11 mouse cellular contexts compared by ENCODE assay signal in the genomic region with DNA sequence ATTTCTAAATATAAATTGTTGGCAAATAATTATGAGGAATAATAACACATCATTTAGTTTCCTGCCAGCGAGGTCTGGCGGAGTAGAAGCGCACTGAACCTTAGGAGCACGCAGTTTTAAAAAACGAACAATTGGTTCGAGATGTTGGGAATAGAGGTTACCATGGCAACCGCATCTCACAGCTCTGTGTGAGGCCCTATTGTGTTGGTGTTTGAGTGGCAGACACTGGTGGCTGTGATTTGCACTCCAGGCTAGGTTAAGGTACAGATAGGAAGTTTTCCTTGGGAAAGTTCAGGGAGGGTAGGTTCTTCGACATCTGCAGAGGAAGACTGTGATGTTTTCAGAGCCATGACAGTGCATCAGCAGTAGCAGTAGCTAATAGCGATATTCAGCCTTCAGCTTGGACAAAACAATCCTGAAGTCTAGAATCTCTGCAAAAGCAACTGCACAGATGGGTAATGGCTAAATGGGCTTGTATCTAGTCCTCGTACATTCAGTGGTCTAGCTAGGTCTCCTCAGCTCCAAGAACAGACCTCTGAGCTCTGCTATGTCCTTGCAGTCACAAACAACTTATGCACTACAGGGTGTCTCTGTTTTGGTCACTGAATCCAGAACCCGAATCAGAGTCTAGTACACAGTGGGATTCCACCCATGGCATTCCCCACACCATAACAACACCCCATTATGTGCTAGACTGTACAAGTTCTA. TPM values are rescaled to one million over a fixed set of nuclear protein-coding genes. Genes with fewer than 3 reads are reported as not detected.
DNase-seq lines count a peak whose midpoint lies in the region; ATAC-seq and TF ChIP-seq lines count a peak whose summit lies in the region.
"Had no signal": no experiment of that assay in that cellular context is flagged by ENCODE, and none has a peak within 500 bp of the region (broad histone marks: within the 10 kb centered on the region; RNA-seq: fewer than 3 reads in every experiment).

No protein-coding gene starts in this region.

- H3K27me3 ChIP-seq in forebrain, postnatal 0 days (ENCODE audit: insufficient read depth, low read length): no peaks in the 10 kb centered on the region
- peaks cover 20% of the 10 kb centered on the region for H3K27me3 ChIP-seq in midbrain, embryonic 12.5 days
- H3K27me3 ChIP-seq: megakaryocyte, embryonic 14.5 days had no signal

- TF ChIP-seq CTCF in forebrain, postnatal 0 days (IDR thresholded peaks at IDR 0.05; ENCODE audit: low read depth): no peak

- ATAC-seq in forebrain, postnatal 0 days: peak; percentile 96
- peak; percentile 94 for ATAC-seq in midbrain, embryonic 12.5 days (ENCODE audit: low FRiP score, low read depth)

- WGBS in forebrain, postnatal 0 days: 25% methylated on average over 11 of the region's 11 CpGs
- WGBS in midbrain, embryonic 12.5 days: 28% methylated on average over 11 of the region's 11 CpGs

- H3K9ac ChIP-seq in forebrain, postnatal 0 days: no peak overlapping the region
- no peak overlapping the region for H3K9ac ChIP-seq in midbrain, embryonic 12.5 days (replicated peaks)

- H3K4me1 ChIP-seq in forebrain, postnatal 0 days (ENCODE audit: insufficient read depth): peaks cover 3% of the 10 kb centered on the region; the same call in 1 of the 2 replicates
- H3K4me1 ChIP-seq in midbrain, embryonic 12.5 days: peaks cover 9% of the 10 kb centered on the region

- no peaks in the 10 kb centered on the region for H3K9me3 ChIP-seq in forebrain, postnatal 0 days (ENCODE audit: low read length)
- H3K9me3 ChIP-seq in midbrain, embryonic 12.5 days: 0 out of 2 replicates have a peak, but pooled peaks cover 2% of the 10 kb centered on the region
- H3K9me3 ChIP-seq: heart, embryonic 10.5 days had no signal

- no peak overlapping the region for H3K4me3 ChIP-seq in forebrain, postnatal 0 days (ENCODE audit: low read depth, low read length)
- no peak overlapping the region for H3K4me3 ChIP-seq in midbrain, embryonic 12.5 days
- H3K4me3 ChIP-seq: heart, embryonic 10.5 days; megakaryocyte, embryonic 14.5 days had no signal

- H3K27ac ChIP-seq in forebrain, postnatal 0 days (ENCODE audit: low read depth, low read length): no peak overlapping the region
- no peak overlapping the region for H3K27ac ChIP-seq in midbrain, embryonic 12.5 days (replicated peaks)
- H3K27ac ChIP-seq: heart, embryonic 10.5 days had no signal

- H3K4me2 ChIP-seq in forebrain, postnatal 0 days (ENCODE audit: low read depth): no peak overlapping the region
- peak overlapping the region; percentile 25 for H3K4me2 ChIP-seq in midbrain, embryonic 12.5 days (replicated peaks)

- no peaks in the 10 kb centered on the region for H3K36me3 ChIP-seq in forebrain, postnatal 0 days (ENCODE audit: insufficient read depth)
- no peaks in the 10 kb centered on the region for H3K36me3 ChIP-seq in midbrain, embryonic 12.5 days
- H3K36me3 ChIP-seq: heart, embryonic 10.5 days had no signal

- peak; percentile 33 to 58 for DNase-seq in right cerebral cortex, postnatal 10 days (ENCODE audit: low spot score in 2 of 2)
- DNase-seq in right cerebral cortex, adult 2 months (ENCODE audit: low spot score in 2 of 2): no peak
- peak; percentile 79 for DNase-seq in forebrain, postnatal 0 days
- DNase-seq in frontal cortex, postnatal 14 days (ENCODE audit: low spot score in 2 of 2): no peak
- DNase-seq in kidney, postnatal 10 days: no peak
- DNase-seq in adrenal gland, adult 8-10 months: no peak
- DNase-seq: left cerebral cortex, postnatal 4 days; lung, adult 18-20 months had no signal

RNA-seq across cellular contexts. Expression of a gene that starts 46.2 kb away (rescaled TPM):
- total RNA-seq in forebrain, postnatal 0 days (2014; rRNA removed): 135 and 155 TPM in 2 replicates
- 70.1 and 88.9 TPM in 2 replicates for polyA plus RNA-seq in forebrain, postnatal 0 days (2015; fragmentation: Nextera tagmentation; extraction: Ambion mirVana)
- polyA plus RNA-seq in midbrain, embryonic 12.5 days (2016; fragmentation: Nextera tagmentation; extraction: Ambion mirVana): 265 and 279 TPM in 2 replicates
- total RNA-seq in adrenal gland, adult 8-10 months (2022): 10 to 100 TPM; 62.6 to 94.5 (median 80.2) TPM

Comparison
In these comparisons a context has a peak if more than half of its experiments do, and no peak if none do; other contexts are left out.
1. DNase-seq: peak in right cerebral cortex, postnatal 10 days (2 of 2) and forebrain, postnatal 0 days (single experiment); none in right cerebral cortex, adult 2 months (0 of 2), frontal cortex, postnatal 14 days (0 of 2), kidney, postnatal 10 days (single experiment) and adrenal gland, adult 8-10 months (single experiment).